Mouse (Mus musculus) layer of hippocampus, adult 18-20 months (tissue): ENCODE results near the gene Znfx1. TPM values are rescaled to one million over a fixed set of nuclear protein-coding genes. Genes with fewer than 3 reads are reported as not detected.

Source experiments
- DNase-seq, 2 experiments: peaks; one replicate each; pipeline ENCODE4 v3.0.0; 2022; ENCODE audit warnings: low spot score in 2 of 2
- long read RNA-seq: library from polyadenylated mRNA; stranded (forward); transcript quantifications from one replicate; pipeline ENCODE4 v2.0.0, GENCODE M21; 2021
- total RNA-seq, 2 experiments: library from RNA; stranded (reverse); gene quantifications; 2 replicates each; pipeline ENCODE4 v1.2.3; 2021

The Znfx1 gene
- 10 to 100 TPM; 45.8 to 49.9 TPM for total RNA-seq
- long read RNA-seq, full-length matches to known transcripts: 19 of 45 reads
- long read RNA-seq, partial matches to known transcripts: 11 of 45 reads
- long read RNA-seq, other reads (novel, unspliced or antisense): 15 of 45 reads

DNA sequence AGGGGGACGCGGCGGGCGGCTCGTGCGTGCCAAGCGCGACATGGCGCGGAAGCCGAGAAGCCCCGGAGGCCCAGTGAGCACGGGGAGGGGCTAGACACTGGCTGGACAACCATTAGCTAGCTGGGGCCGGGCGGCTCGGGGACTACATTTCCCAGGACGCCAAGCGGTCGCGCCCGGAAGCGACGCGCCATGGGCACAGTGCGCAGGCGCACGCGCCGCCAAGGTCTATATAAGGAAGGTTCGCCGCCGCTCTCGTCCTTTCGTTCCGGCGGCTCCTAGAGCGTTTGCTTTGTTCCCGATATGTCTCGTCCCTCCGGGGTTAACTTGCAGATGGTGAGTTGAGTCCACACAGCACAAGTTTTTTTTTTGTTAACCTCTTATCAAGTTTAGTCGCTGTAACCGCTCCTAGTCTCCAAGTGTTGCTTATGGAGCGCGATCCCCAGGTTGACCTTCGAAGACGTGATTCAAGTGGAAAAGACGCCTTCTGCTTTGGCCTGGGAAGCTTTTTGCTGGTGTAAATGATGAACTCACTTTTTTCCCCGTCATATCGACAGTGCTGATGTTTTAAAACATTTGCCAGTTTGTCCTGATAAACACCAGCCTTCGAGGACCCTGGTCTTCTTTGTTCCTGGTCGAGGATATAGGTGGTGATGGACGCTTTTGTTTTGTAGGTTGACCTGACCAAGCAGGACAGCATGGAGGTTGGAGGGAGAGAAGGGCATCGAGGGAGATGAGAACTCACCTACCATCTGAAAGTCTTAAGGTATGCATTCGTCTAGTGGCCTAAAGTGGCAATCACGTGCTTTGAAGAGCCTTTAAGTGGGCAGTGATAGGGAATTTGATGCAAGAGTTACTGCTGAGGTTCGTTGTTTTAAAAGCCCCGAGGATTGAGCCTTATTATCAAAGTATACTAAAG, at the start of gene Znfx1:
Gene Znfx1, minus strand, starts transcription at position 51 of the 916 bp plus-strand sequence.
- peak; percentile 93 to 97 for DNase-seq

DNA sequence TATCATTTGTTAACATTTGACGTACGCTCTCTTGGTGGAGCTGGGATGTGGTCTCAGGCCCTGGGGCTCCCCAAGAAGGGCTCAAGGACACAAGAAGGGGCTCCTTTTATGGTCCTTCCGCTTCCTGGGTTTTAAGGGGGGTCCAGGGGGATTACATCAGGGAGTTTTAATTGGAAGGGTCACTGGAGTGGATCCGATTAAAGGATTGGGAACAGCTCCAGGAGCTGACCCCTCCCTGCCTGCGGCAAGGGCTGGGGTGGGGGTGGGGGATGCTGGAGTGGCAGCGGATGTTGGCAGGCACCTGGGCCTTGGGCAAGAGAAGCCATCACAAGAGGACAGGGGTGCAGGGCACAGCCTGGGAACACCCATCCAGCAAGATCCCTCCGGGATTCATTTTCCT, 49.4 kb upstream of the Znfx1 start:
- DNase-seq: no peak

DNA sequence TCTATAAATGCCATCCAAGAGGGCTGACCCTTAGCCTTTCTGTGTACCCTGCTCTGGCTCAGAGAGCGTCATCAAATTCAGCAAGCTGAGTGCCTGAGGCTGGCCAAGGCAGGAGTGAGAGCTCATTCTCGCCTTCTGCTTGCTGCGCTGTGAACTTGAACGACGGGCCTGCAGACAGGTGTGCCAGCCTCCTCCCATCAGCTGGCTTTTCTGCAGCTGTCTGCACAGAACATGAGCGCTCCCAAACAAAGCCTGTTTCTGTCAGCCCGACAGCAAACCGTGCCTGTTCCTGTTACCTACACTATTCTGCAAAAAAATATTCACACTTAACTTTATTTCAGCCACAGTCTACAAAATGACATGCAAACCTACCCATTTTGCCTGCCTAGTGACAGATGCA, 46.7 kb upstream of the Znfx1 start:
- no peak for DNase-seq

DNA sequence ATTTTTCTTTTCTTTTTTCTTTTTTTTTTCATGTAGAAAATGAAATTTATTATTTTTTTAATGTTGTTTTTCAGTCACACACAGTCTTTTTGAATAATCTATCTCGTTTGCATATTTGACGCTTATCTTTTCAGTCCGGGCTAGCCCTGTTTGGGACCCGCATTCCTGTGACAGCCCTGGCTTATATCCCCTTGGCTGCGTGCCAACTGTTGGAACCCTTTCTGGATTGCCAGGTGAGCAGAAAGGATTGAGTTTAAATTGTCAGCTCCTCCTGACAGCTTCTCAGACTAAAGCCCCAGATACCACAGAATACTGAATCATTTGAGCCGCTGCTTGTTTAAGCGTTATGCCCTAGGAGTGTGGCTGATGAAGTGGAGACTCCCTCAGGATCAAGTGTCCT, 40.7 kb upstream of the Znfx1 start:
- DNase-seq: no peak

DNA sequence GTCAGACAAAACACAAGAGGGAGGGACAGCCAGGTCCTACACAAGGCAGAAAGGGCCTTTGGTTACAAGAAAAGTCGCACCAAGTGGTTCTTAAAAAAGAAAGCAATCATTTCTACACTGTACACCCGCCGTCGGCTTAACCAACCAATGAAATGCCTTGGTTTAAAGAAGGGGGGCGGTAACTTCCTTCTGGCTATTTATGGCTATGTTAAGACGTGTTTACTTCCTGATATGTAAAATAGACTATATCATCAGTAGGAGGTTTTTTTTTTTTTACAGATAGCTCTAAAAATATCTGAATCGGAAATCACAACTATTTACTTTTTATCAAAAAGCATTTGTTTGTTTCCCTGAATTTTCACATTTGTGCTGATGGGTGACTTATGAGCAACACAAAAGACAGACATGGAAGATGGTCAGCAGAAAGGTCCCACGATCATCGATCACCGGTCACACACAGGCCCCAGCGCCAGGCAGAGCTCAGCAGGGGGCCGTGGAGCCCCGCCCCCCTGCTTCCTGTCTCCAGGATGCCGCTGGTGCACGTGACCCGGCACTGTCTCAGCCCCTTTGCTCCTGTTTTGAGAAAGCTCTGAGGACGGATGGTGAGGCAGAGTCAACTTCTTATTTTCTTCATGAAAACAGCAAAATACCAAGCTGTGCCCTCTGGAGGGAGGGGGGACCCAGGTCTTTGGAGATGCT, 39.1 kb upstream of the Znfx1 start:
- no peak for DNase-seq

DNA sequence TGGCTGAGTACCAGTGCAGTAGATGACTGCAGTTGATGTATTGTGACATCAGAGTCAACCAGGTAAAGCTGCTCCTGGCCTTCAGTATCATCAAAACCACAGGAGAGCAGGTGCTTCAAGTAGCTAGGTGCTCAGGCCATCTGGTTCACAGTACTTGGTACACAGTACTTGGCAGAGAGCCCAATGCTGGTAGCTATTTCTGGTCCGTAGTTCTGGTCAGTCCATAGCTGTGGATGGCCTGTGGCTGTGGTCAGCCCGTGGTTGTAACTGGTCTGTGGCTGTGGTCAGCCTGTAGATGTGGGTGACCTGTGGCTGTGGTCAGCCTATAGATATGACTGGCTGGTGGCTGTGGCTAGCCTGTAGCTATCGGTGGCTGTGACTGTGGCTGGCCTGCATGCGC, 31.9 kb upstream of the Znfx1 start:
- DNase-seq: no peak

DNA sequence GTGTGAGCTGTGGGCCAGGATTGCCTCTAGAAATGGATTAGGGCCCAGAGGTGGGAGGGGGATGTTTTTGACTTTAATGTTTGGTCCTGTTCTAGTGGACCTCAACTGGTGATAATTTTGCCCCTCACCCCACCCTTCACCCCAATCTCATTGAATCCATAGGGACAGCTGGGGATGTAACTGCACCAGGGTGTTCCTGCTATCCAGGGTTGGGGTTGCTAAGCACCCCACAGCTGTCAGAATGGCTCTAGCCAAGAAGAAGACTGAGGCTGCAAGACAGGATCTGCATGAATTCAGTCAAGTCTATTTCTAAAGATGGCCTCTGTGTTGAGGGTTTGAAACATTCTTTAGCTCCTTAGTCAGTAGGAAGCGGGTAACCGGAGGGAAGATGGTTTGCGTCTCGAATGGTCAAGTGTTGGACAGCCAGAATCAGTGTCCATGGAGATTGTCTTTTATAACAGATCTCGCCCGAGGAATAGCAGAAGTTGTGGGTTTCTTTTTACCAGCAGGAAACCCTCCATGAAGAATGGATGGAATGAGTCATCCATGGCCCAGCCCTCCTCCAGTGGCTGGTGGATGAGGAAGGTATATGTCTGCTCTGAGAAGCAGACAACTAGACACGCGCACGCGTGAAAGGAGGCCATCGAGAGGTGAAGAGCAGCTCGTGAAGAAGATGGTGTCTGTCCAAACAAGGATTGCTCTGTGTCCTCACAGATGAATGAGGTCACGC, 30.5 kb upstream of the Znfx1 start:
- no peak for DNase-seq

DNA sequence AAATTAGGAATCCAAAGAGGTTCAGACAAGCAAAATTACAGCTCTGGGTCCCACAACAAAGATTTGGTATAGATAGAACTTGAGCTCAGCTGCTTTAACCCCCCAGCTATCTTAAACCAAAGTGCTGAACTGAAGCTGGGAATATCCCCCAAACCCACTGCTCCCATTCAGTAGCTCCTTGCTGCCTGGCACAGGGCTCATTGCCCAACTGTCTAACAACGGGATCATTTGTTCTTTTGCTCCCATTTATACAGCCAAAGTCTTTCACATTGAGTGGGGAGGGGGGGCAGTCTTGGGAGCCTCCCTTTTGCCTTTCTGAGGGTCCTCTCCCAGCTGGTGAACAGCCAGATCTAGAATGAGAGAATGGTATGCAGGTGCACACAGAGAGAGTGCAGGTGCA, 27.5 kb upstream of the Znfx1 start:
- no peak for DNase-seq

DNA sequence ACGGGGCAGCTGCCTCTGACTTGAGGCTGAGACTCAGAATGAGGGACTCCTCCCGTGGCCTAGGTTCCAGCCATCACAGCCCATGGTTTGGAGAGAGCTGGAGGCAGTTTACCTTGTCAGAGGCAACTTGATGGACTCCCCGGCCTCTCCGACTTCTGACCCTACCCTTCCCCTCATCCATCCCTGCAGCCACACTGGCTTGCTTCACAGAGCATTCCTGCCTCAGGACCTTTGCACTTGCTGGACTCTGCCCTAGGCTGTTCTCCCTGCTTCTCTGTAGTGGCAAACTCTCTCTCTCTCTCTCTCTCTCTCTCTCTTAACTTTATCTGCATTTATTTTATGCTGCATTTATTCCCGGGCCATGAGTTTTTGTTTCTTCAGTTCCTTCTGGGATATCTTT, 24.0 kb upstream of the Znfx1 start:
- no peak for DNase-seq

DNA sequence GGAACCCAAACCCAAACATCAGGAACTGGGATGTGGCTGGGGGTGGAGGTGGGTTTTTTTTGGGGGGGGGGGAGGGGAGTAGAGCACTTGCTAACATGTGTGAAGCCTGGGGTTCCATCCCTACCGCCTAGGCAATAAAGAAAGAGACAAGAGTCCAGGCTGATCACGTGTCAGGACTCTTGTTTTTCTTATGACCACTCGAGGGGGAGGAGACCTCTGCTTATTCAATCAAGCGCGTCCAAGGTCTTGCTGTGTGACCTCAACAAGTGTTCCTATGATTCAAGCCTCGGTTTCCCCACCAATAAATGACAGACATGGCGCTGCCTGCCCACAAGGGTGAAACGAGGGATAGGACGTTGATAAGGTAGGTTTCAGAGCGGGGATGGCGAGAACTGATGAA, 23.3 kb upstream of the Znfx1 start:
- no peak for DNase-seq

DNA sequence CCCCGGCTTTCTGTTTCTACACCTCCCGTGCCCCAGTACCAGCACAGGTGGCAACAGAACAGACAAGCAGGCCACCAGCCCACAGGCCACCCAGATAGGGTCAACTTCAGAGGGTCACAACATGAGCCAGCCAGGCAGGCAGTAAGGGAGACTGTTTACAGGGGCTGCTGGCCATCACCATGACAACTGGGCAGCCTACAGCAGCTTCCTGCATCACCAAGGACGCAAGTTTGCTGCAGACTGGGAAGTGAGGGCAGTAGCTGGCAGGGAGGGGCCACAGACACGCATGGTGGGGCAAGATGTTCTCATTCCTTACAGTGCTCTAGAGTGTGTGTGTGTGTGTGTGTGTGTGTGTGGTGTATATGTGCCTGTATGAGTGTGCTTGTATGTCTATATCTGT, 18.8 kb upstream of the Znfx1 start:
- no peak for DNase-seq

DNA sequence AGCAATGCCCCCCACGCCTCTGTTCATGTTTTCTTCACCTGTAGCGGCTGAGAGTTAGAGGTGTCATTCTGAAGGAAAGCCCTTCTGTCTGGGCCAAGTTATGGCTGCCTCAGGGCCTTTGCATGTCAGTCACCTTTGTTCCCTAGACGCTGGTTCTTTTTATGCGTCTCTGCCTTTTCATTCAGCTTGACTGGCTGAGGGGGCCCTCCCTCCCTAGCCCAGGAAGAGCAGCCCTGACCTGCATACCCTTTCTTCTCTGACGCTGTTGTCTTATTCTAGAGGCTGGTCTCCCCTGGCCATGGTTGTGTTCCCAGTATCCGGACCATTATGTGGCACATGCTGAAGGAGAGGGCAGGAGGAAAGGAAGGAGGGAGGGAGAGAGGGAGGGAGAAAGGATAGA, 18.3 kb upstream of the Znfx1 start:
- DNase-seq: no peak

DNA sequence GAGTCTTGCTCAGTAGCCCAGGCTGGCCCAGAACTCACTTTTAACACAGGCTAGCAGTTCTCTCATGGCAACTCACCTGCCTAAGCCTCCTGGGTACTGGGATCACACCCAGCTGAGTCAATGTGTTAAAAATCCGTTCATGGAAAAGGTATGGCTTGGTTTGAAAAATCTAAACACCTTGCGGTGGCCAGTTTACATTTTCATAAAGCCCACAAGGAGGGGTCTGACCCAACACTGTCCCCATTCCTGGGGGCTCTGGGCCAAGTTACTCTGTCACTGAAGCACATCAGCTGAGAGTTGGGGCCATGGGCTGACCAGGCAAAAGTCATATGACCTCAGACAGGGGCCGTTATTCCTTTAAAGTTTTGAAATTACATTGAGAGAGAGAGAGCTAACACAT, 17.6 kb upstream of the Znfx1 start:
- no peak for DNase-seq

DNA sequence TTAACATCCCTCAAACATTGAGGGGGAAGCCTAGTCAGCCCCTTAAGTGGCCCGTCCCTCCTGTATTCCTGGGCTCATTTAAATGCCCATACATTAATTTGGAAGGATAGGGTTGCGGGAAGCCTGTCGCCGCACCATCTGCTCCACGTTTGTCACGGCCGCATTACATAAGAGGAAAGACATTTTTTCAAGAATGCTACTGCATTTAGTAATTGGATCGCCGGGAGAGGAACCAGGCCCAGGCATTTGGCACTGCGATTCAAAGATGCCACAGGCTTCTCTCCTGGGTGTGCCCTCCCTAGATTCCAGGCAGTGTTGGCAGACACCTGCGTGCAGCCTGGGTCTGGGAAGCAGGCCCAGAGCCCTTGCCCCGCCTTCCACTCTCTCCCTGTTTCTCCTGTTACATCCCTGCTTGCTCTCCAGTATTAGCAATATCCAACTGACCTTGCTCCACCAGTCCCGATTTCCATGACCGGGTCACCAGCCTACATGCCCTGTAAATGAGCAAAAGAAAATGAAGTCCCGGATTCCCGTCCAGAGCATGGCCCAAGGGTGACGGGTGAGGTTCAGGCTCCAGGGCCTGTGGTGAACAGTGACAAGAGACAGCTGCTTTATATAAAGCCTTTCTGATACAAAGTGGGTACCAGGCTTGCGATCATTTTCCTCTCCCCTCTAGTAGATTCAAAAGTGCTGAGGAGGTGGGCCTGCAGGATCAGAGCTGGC, 16.9 kb upstream of the Znfx1 start:
- DNase-seq: peak; percentile 67 to 85

DNA sequence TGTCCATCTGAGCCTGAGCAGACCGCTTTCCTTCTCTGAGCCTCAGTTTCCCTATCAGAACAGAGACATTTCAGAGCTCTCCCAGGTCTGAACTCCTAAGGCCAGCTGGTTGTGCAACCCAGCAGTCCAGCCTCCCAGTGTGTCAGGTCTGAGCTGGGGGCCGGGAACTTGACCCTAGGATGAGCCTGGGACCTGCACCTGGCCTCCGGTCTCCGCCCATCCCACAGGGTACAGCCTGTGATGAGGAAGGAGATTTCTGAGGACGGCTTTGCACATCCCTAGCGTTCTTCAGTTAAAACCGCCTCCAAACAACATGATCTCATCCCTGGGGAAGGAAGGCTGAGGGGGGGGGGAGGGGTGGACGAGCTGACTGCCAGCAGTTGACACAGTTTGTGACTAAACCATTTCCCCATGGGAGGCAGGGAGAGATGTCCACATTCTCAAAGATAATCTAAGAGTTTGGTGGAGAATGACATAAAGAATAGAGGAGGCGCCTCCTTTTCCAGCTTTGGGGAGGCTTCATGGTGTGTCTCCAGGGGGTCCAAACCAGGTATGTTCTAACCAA, 16.2 kb upstream of the Znfx1 start:
- peak in 1 of 2 experiments; percentile 57 for DNase-seq

DNA sequence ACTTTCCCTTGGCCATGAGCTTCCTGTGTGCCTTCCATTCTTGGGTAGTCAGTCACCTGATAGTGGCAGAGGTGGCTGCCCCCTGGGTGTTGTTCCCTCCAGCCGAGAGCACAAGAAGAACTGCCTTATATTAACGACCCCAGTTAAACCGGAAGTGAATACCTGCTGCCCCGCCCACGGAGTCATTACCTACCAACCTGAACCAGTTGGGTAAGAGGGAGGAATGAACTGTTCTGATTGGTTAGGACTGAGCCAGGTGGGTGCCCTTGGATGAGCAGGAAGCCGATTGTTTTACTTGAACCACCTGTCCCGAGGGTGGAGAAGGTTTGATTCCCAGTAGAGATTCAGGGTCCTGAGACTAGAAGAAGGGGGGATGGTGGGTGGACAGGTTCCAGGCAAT, 15.7 kb upstream of the Znfx1 start:
- DNase-seq: no peak

DNA sequence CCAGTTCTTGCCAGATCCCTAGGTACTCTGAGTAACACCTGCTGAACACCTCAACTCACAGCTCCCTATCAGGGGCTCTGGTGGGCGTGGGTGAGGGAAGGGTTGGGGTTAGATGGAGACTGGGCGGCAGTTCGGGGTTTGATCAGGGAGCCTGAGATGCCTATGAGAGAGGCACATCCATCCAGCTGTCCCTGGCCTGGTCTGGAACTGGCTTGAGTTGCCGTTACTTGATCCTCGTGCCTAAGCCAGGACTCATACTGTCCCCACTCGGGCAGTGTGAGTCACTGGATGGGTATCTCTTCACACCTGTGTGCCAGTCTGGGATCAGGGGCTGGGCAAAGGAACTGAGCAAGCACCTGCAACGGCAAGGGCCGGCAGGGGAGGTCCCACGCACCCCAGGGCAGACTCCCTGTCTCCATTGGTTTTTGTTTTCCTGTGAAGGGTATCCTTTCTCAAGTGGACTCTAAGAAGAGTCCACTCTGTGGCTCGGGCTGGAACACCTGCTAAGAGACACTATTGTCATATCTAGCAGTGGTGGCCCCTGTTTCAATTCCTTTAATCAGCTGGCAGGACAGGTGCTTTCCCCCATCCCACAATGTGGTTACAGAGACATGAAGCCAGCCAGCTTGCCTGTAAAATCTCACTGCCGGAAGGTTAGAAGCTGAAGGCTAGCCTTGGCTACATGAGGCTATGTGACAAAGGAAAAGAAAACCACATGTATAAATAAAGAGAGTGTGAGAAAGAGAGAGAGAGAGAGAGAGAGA, 14.6 kb upstream of the Znfx1 start:
- DNase-seq: no peak

DNA sequence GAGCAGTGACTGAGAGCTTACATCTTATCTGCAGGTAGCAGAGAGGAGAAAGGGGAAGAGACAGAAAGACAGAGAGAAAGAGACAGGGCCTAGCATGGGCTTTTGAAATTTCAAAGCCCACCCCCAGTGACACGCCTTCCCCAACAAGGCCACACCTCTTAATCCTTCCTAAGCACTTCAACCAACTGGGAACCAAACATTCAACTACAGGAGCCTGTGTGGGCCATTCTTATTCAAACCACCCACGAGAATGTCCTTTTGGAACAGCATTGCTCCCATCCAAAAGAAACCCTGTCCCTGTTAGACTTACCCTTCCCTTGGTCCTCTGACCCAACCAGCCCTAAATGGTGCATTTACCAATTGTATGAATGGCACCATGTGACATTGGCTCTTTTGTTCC, 13.9 kb upstream of the Znfx1 start:
- no peak for DNase-seq

DNA sequence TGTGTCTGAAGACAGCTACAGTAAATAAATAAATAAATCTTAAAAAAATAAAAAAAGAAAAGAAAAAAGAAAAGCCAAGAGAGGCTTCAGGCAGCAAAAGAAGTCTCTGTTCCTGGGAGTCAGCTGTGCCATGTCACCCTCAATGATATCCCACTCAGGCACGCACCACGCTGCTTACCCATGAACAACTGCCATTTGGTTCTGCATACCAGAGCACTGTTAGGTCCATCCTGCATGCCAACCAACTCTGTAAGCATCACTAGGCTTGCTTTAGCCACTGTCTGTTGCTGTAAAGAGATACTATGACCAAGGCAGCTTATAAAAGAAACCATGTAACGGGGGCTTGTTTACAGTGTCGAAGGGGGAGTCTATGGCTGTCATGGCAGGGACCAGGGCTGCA, 13.5 kb upstream of the Znfx1 start:
- DNase-seq: no peak

DNA sequence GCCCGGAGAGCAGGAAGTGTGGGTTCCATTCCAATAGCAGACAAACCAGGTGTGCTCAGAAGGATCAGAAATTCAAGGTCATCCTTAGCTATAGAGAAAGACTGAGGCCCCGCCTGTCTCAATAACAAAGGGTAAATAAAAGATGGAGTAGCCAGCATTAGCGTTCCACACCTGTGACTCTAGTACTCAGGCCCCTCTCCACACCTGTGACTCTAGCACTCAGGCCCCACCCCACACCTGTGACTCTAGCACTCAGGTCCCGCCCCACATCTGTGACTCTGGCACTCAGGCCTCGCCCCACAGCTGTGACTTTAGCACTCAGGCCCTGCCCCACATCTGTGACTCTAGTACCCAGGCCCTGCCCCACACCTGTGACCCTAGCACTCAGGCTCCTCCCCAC, 11.8 kb upstream of the Znfx1 start:
- no peak for DNase-seq
